Mouse (Mus musculus) heart, postnatal 25 days (tissue): ENCODE measurements around the gene Fgr. TPM values are rescaled to one million over a fixed set of nuclear protein-coding genes. Genes with fewer than 3 reads are reported as not detected.
A peak's percentile ranks its signal among the peaks of the same experiment; 100 is the strongest.
"Not testable (repeated sequence)": the region's sequence is repeated elsewhere in the genome, so short reads cannot be mapped to it uniquely, and the experiment has no call there.

Experiments
- DNase-seq: peaks from one replicate; pipeline ENCODE4 v3.0.0; 2022; ENCODE audit warnings: low spot score
- intact Hi-C: fragments of 180-260 bp; cut with DNase I; formaldehyde crosslinking; loops from one replicate; pipeline ENCODE4 v1.15.1; 2025
- total RNA-seq, 2 experiments: library from RNA; stranded (reverse); gene quantifications; 2 replicates each; pipeline ENCODE4 v1.2.3; 2021

Gene Fgr
- total RNA-seq, 2 experiments from 2014 or later: 0.26 to 0.39 TPM

DNA sequence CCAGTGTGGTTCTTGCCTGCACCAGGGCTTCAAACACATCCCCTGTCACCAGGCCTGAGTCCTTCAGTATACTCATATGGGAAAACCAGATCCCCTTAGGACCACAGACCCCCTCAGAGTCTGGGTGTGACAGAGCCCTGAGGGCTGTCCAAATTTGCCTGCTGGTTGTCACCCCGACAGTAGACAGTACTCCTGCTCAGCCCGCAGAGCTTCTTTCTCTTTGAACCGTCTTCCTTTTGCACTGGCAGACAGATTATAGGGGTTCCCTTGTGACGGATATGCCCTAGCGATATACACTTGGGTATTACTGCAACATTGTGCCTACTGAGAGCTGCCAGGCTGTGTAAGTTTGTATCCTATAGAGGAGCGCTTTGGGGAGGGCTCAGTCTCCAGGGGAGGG is 7.7 kb downstream of the Fgr start:
- intact Hi-C loops: no loop called here
- DNase-seq: no peak

DNA sequence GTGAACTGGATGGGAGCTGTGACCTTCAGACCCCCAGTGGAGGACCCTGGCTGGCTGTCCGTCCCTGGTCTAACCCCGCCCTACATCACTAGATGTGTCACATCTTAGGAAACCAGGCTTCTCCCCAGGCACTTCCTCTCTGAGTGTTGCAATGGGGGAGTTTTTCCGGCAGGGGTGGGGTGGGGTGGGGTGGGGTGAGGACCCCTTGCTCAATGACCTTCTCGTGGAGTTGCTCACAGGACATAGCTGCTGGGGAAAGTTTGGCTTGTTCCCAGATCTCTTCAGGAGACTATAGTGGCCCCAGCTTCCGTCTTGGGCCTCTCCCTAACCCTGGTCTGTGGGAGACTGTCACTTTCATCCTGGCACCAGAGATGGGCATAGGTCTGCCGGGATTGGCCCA is 9.1 kb downstream of the Fgr start:
- DNase-seq: no peak

DNA sequence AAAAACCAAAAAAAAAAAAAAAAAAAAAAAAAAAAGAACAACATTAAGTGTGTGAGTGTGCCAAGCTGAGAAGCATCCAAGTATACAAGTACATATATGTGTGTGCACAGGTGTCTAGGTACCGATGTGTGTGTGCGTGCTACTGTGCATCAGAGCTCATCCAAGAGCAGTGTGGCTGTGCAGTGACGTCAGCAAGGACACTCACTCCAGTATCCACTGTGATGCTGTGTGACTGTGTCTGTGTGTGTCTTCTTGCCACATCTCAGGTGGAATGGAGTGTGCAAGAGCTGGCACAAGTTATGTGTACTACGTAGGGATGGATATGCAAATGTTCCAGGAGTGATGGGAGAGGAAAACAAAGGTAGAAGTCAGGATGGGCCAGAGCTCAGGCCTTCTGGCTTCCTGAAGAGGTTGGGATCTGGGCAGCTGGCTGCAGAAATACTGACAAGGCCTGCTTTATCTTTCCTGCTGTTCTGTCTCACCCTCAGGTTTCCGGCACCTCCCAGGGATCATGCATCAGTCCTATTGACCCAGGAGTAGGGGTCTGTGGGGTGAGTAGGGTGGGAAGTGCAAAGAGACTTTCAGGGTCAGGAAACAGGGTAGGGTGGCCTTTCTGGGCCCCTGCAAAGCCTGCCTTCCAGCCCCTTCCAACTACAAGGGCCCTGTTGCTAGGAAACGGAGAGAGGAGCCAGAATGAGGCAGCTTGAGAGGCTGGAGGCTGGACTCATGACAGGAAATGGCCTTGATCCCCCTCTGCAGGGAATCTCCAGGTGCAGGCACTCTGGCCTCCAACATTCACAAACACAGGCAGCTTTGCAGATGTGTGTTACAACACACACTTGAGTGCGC is 10.0 kb downstream of the Fgr start:
- intact Hi-C loops: no loop called here
- DNase-seq: no peak

More for the DNA sequence above, 9.1 kb downstream of the Fgr start:
- intact Hi-C loops: no loop called here

DNA sequence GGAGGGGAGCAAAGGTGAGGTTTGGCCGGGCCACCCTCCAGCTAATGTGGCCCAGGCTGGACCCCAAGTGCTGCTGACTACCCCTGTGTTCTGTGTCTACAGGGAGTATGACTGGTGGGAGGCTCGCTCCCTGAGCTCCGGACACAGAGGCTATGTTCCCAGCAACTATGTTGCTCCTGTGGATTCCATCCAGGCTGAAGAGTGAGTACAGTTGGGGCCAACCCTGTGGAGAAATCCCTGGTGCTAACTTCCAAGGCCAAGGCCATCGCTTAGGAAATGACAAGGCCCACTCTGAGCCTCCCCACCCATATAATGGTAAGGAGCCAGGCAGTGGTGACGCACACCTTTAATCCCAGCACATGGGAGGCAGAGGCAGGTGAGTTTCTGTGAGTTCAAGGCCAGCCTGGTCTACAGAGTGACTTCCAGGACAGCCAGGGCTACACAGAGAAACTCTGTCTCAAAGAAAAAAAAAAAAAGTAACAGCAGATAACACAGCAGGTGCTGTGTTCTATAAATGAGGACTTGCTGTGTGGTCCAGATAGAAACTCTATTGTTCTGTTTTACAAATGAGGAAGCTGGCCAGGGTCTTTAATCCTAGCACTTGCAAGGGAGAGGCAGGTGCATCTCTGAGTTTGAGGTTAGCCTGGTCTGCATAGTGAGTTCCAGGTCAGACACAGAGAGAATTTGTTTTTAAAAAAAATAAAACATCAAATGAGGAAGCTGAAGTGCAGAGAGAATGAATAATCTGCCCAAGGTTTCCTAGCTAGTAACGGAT is 14.9 kb downstream of the Fgr start:
- no peak for DNase-seq
- intact Hi-C loops: no loop called here

DNA sequence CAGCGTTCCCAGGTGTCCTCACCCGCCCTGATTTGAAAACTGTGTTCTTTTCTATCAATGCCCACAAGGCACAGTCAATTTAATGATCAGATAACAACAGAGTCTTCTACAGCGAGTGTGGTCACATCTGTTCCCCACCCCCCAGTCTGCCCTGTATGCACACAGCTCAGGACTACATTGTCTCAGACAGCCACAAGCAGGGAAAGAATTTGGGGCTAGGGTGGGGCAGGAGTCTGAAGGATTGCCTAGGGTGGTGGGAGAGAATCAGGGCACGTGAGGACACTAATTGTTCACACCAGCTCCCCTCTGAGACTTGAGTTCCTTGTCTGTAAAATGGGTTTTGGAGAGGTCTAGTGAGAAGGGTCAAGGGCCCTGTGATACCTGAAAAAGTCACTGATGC is 19.7 kb downstream of the Fgr start:
- intact Hi-C loops: no loop called here
- DNase-seq: no peak

DNA sequence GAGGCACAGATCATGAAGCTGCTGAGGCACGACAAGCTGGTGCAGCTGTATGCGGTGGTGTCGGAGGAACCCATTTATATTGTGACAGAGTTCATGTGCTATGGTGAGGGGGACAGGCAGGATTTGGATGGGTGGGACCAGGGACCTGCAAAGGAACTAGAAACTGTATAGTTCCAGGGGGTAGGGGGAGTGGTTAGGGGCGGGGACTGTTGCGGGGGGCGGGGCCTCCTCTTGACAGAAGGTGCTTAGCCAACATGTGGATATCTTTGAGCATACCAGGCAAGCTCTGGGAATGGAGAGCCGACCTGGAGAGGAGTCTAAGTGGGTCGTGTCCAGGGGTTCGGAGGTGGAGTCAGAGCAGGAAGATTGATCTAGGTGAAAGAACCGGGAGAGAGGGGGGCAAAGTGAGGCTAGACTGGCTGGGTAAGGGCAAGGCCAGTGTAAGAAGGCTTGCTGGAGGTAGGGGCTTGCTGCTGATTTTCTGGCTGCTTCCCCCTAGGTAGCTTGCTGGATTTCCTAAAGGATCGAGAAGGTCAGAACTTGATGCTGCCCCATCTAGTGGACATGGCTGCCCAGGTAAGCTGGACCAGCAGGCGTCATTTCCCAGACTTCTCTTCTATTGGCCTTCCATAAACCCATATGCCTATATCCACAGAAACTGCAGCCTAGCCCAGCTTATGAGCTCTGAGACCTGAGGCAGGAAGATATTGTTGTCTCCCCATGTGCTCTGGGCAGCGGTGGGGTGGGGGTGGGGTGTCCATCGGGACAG is 23.8 kb downstream of the Fgr start:
- intact Hi-C loops: no loop called here
- no peak for DNase-seq

DNA sequence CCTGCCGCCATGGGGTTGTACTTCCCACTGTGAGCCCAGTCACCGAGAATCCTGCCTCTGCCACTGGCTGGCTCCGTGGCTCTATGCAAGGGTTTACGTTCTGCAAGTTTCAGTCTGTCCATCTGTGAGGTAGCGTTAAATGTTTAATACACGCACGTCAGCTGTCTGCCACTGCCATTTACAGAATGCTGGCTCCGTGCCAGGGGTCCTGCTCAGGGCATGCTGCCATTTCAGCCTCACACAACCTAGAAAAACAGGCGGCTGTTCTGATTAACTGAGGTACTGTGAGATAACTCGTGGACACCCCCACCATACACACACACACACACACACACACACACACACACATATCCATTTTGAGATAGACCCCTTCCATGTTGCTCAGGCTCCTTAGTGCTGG is 29.0 kb downstream of the Fgr start:
- DNase-seq: no peak
- intact Hi-C loops: loop anchor here (10.0 kb wide), 1 partner anchor 442 kb away; no protein-coding TSS in a partner anchor

DNA sequence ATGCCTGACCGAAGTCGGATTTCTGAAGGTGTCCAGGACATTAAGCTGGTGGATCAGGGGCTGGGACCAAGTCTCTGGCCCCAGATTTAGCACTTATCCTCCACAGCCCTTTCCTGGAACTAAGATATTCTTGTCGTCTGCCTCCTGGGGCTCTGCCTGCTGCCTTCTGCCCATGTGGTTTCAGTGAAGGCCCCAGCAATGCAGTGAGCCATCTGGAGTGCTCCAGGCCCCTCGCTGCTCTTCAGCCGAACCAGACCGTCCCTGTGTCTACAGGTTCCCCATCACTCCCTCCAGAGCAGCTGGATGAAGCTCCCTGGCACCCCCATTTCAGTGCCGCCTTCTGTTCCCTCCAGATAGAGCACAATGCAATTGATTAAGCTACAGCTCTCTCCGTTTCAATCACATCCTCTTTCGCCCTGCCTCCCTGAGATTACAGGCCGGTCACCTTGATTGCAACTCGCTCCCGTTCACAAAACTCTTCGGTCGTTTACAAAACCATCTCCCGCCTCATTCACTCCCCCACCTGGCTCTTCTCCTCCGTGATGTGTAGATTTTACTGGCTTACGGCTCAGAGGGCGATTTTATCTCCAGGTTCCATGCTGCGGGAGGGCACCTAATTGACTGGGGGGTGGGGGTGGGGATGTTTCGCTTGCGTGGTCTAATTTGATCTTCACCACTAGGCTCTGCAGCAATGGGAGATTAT is 29.6 kb downstream of the Fgr start:
- no peak for DNase-seq
- intact Hi-C loops: loop anchor here (10.0 kb wide), 1 partner anchor 441 kb away; no protein-coding TSS in a partner anchor

DNA sequence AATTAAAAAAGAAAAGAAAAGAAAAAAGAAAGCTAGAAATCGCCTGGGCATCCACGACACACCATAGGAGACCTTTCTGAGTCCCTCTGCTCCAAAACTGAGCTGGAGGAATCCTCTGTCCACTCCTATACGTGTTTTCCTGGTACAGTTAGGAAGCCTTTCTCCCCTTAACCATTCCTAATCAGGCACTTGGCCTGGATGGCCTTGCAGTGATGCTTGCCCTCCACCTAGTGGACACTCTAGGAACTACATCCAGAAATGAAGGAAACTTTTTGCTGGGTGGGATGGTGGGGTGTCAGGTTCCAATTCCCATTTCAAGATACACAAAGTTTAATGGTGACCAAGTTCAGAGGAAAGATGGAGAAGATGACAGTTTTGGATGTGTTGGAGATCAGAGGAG is 31.3 kb downstream of the Fgr start:
- intact Hi-C loops: loop anchor here (1.0 to 10.0 kb wide), 2 partner anchors 60 to 440 kb away; no protein-coding TSS in a partner anchor
- DNase-seq: no peak

DNA sequence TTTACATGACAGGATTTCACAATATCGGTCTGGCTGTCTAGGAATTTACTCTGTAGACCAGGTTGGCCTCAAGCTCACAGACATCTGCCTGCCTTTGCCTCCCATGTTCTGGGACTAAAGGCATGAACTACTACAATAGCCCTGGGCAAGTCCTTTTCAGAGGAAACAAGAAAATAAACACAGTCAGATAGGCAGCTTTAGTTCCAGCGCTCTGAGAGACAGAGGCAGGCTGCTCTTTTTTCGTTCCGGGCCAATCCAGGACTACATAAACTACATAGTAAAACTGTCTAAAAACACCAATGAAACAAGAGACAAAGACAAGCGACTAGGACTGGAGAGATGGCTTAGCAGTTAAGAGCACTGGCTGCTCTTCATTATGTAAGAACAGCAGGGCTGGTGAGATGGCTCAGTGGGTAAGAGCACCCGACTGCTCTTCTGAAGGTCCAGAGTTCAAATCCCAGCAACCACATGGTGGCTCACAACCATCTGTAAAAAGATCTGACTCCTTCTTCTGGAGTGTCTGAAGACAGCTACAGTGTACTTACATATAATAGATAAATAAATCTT is 32.1 kb downstream of the Fgr start:
- intact Hi-C loops: loop anchor here (1.0 to 10.0 kb wide), 2 partner anchors 61 to 439 kb away; no protein-coding TSS in a partner anchor
- not testable (repeated sequence) for DNase-seq

DNA sequence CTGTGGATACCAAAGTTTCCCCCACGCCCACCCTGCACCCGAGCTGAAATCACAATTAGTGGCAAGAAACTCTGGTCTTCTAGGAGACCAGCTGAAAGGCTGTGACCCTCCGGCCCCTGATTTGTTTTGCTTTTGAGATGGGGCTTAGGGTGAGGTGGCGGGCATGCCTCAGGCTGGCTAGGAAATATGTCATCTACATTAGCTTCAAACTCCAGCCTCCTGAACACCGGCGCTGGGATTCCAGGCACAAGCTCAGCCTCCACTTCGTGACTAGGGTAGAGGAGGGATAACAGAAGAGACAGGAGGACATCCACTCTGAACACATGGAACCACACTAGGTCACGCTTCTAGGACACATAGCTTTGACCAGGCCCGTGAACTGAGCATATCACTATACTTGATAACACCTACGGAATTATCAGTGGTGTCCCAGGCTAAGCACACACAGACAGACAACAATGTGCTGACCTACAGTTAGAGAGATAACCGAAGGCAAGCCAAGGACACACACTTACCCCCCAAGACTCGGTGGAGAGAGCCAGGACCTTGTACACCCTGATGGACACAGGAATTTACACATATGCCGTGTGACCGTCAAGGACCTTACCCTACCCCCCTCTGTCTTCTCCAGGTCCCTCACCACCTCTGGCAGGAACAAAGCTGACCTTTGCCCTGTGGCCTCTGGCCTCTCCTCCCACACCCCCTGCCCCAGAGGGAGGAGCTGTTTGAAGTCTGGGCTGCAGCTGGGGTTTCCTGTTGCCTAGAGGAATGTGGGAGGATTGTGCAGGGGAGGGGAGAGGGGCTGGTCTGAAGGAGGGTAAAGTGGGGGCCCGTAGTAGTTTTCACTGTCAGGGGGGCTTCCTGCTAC is 33.9 kb downstream of the Fgr start:
- intact Hi-C loops: loop anchor here (10.0 kb wide), 1 partner anchor 437 kb away; no protein-coding TSS in a partner anchor
- no peak for DNase-seq

DNA sequence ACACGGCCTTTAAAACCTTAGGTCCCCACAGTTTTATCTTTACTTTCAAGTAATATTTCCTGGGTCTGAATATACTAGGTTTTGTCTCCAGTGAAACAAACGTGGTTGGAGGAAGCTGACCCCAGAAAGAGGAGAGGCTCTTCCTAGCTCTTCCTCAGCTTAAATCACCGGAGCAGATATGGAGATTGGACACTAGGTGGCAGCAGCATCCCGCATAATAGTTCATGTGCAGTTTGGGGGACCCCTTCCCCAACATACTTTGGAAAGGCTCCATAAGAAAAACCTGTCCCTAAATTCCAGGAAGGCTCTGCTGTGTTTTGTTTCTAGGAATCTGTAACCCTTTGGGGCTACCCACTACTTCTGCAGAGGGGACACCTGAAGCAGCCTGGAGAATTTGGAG is 35.2 kb downstream of the Fgr start:
- no peak for DNase-seq
- intact Hi-C loops: loop anchor here (1.0 to 10.0 kb wide), 2 partner anchors 292 to 436 kb away; no protein-coding TSS in a partner anchor

DNA sequence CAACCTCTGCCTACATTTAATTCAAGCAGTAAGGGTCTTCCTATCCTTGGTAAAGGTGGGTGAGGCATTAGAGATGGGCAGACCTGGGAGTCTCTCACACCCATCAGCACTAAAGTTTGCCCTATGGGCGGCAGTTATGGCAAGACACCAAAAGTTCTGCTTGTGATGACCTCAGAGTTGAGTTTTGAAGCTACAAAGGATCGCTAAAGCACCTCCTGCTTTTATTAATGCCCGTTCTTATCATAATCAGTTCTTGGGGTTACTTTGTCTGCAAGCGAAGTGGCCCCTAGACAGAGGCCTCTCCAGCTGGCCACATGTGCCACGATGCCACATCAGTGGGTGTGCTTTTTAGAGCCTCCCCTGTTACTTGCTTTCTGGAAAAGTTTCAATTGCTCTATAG is 35.8 kb downstream of the Fgr start:
- DNase-seq: no peak
- intact Hi-C loops: loop anchor here (1.0 to 10.0 kb wide), 5 partner anchors 98 to 435 kb away; partner anchors contain the start of gene Wasf2

DNA sequence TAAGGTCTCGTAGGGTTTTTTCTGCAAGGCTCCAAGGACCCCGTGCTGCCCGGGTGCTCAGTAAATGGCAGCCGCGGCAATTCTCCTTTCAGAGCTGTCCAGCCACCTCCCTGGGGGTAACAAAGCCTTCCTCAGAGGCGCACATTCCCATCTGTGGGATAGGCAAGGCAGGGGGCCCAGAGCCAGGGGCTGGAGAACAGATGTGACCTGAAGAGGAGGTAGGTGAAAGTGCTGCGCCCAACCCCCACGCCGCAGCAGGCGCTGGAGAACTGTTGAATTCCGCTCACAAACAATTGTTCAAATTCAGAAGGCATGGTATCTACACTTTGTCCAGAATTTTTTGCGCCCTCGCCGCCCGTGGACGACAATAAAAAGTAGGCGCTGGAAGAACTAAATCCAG is 36.7 kb downstream of the Fgr start:
- no peak for DNase-seq
- intact Hi-C loops: loop anchor here (2.0 to 5.0 kb wide), 3 partner anchors 97 to 204 kb away; partner anchors contain the start of gene Wasf2

DNA sequence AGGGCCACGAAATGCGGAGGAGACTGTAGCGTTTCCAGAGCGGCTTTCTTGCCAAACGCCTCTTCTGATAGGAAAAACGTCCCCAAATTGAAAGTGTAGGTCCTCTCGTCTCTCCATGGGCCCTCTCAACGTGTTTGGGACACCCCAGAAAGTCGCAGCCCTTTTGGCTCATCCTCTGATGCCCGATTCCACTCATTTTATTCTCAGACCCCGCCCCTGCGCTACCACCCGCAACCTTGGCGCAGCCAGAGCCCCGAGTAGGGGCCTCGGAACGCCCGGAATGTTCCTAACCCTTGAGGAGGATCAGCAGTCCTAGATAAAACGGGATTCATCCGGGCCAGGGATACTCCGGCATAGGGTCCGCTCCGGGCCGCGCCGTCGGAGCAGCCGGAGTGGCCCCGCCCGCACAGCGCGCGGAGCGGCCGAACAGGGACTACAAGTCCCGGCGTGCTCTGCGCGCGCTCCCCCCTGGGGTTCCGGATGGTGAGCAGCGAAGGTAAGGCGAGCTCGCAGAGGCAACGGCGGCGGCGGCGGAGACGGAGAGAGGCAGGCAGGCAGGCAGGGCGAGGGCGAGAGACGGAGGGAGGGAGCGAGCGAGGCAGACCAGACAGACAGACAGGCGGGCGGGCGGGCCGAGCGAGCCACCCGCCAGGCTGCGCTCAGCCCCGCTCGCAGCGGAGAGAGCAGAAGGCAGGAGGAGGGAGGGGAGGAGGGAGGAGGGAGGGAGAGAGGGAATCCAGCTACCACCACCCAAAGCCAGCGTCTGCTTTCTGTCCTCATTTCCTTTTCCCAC is 37.3 kb downstream of the Fgr start, which contains the start of gene Ahdc1:
Ahdc1 (plus strand) TSS at position 233 of the 793 bp plus-strand sequence.
- intact Hi-C loops: loop anchor here (2.0 to 5.0 kb wide), 3 partner anchors 96 to 204 kb away; partner anchors contain the start of gene Wasf2
- DNase-seq: peak; percentile 87

DNA sequence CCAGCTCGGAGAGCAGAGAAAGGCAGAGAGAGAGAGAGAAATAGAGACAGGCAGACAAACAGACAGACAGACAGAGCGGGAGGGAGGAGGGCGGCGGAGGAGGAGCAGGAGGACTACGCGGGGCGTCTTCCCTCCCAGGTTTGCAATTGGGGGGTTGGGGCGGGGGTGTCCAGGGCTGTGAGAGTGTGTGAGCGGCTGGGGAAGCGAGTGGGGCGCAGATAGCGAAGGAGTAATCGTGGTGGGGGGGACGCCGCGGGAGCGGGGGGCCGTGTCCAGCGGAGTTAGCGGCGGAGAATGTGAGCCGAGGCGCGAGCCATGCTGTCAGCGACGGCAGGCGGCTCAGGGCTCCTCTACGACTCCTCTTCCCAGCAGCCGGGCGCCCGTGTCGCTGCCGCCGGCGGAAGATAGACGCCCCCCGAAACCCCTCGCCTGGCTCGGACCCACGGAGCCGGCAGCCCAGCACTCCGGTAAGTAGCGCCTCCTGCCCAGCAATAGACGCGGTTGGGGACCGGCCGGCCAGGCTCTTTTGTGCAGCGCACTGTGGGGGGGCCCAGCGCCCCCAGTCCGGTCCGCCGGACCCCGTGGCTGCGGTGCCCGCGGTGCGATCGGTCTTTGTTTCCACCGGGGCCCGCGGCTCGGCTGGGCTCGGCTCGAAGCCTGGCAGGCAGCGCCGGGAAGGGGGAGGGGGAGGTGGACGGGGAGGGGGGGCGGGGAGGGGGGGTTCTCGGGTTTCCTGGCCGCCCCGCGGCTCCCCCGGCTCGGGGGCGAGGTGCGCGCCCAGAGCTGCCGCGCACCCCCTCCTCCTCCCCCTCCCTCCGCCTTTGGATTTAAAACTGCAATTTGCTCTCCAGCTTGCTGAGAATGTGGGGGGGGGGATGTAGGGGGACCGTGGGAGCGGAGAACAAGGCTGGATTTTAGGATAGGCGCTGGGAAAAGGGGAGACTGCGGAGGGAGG is 38.2 kb downstream of the Fgr start:
- intact Hi-C loops: loop anchor here (1.0 to 5.0 kb wide), 4 partner anchors 44 to 203 kb away; partner anchors contain the start of gene Wasf2
- peak; percentile 36 for DNase-seq
